ENCODE assay signal across 18 mouse cellular contexts in genomic region chr17:90583196-90583595, GRCm38 (mm10).
DNase-seq lines count a peak whose midpoint lies in the region; ATAC-seq and TF ChIP-seq lines count a peak whose summit lies in the region.
"Had no signal": no experiment of that assay in that cellular context is flagged by ENCODE, and none has a peak within 500 bp of the region (broad histone marks: within the 10 kb centered on the region; RNA-seq: fewer than 3 reads in every experiment).

No protein-coding gene starts in this region.

- H3K36me3 ChIP-seq in hindbrain, embryonic 15.5 days, result 0 out of 2 replicates have a peak, but pooled peaks cover 3% of the 10 kb centered on the region
- H3K36me3 ChIP-seq in hindbrain, embryonic 10.5 days, result no peaks in the 10 kb centered on the region
- H3K36me3 ChIP-seq: embryonic facial prominence, embryonic 12.5 days had no signal

- no peaks in the 10 kb centered on the region for H3K27me3 ChIP-seq in cerebellum, adult 2 months (ENCODE audit: control insufficient read depth, insufficient read depth, low read length)
- H3K27me3 ChIP-seq in hindbrain, embryonic 15.5 days, result no peaks in the 10 kb centered on the region
- no peaks in the 10 kb centered on the region for H3K27me3 ChIP-seq in hindbrain, embryonic 10.5 days (ENCODE audit: insufficient read depth, poor library complexity, severe bottlenecking)

- H3K9me3 ChIP-seq in hindbrain, embryonic 15.5 days, result no peaks in the 10 kb centered on the region
- no peaks in the 10 kb centered on the region for H3K9me3 ChIP-seq in hindbrain, embryonic 10.5 days
- H3K9me3 ChIP-seq: embryonic facial prominence, embryonic 12.5 days had no signal

- H3K4me2 ChIP-seq in hindbrain, embryonic 15.5 days, result no peak overlapping the region
- H3K4me2 ChIP-seq: embryonic facial prominence, embryonic 12.5 days had no signal

- H3K27ac ChIP-seq in cerebellum, adult 2 months (ENCODE audit: insufficient read depth, low read length), result no peak overlapping the region
- peak overlapping the region; percentile 36; the same call in 1 of the 2 replicates for H3K27ac ChIP-seq in hindbrain, embryonic 15.5 days (replicated peaks)
- no peak overlapping the region for H3K27ac ChIP-seq in hindbrain, embryonic 10.5 days
- H3K27ac ChIP-seq: embryonic facial prominence, embryonic 12.5 days had no signal

- H3K4me1 ChIP-seq in cerebellum, adult 2 months (ENCODE audit: control insufficient read depth, insufficient read depth, low read length), result peaks cover 2% of the 10 kb centered on the region; the same call in 1 of the 2 replicates
- H3K4me1 ChIP-seq in hindbrain, embryonic 15.5 days (replicated peaks), result peaks cover 7% of the 10 kb centered on the region
- peaks cover 5% of the 10 kb centered on the region; the same call in 1 of the 2 replicates for H3K4me1 ChIP-seq in hindbrain, embryonic 10.5 days (replicated peaks)
- H3K4me1 ChIP-seq: embryonic facial prominence, embryonic 12.5 days had no signal

- H3K4me3 ChIP-seq in cerebellum, adult 2 months (replicated peaks; ENCODE audit: insufficient read depth, low read depth, low read length), result no peak overlapping the region
- no peak overlapping the region for H3K4me3 ChIP-seq in hindbrain, embryonic 15.5 days
- no peak overlapping the region for H3K4me3 ChIP-seq in hindbrain, embryonic 10.5 days
- H3K4me3 ChIP-seq: embryonic facial prominence, embryonic 12.5 days had no signal

- no peak for TF ChIP-seq CTCF in cerebellum, adult 2 months (IDR thresholded peaks at IDR 0.05; ENCODE audit: borderline replicate concordance, insufficient read depth, low read depth, low read length)

- TF ChIP-seq POLR2A in cerebellum, adult 2 months (IDR thresholded peaks at IDR 0.05; ENCODE audit: borderline replicate concordance, insufficient read depth, low read length), result no peak

- no peak overlapping the region for H3K9ac ChIP-seq in hindbrain, embryonic 15.5 days
- H3K9ac ChIP-seq: embryonic facial prominence, embryonic 12.5 days had no signal

- ATAC-seq in hindbrain, embryonic 15.5 days (ENCODE audit: low FRiP score, low read depth), result no peak
- ATAC-seq: activated CD4-positive, CD25-positive, alpha-beta regulatory T cell, adult 4 months; intestine, embryonic 16.5 days had no signal

- DNase-seq in cerebellum, adult 2 months, result peak; percentile 39 to 59
- no peak for DNase-seq in cerebellum, postnatal 4 days (ENCODE audit: low spot score in 2 of 2)
- DNase-seq in hindbrain, embryonic 10.5 days (ENCODE audit: low spot score), result no peak
- DNase-seq in retina, postnatal 1 day, result peak; percentile 2
- DNase-seq in retina, embryonic 14.5 days (ENCODE audit: low spot score), result no peak
- no peak for DNase-seq in kidney, postnatal 4 days
- DNase-seq in ovary, adult 18-20 months (ENCODE audit: low spot score), result no peak
- DNase-seq: adrenal gland, postnatal 25 days; gastrocnemius, postnatal 25 days; heart, postnatal 10 days; liver; lung, adult 2 months; lung, postnatal 4 days; thymus, postnatal 36 days had no signal

- WGBS in cerebellum, adult 2 months, result 9% methylated on average over 3 of the region's 3 CpGs
- WGBS in hindbrain, embryonic 15.5 days, result 55% methylated on average over 3 of the region's 3 CpGs
- WGBS in hindbrain, embryonic 10.5 days, result 83% methylated on average over 3 of the region's 3 CpGs

Comparison
In these comparisons a context has a peak if more than half of its experiments do, and no peak if none do; other contexts are left out.
1. DNase-seq: peak in cerebellum, adult 2 months (2 of 2) and retina, postnatal 1 day (single experiment); none in cerebellum, postnatal 4 days (0 of 2), hindbrain, embryonic 10.5 days (single experiment), retina, embryonic 14.5 days (single experiment), kidney, postnatal 4 days (0 of 2) and ovary, adult 18-20 months (single experiment).